Mouse (Mus musculus): ENCODE measurements around the gene Met.

Gene Met

GRCm38 (mm10) chr6:17463434-17464280 lies at the start of gene Met:
Gene Met (plus strand): TSS chr6:17463800.
- DNase-seq (ENCODE audit: low spot score) = no peak

GRCm38 (mm10) chr6:17418226-17418625 lies 45.4 kb upstream of the Met start:
- no peak for DNase-seq (ENCODE audit: low spot score)

DNA sequence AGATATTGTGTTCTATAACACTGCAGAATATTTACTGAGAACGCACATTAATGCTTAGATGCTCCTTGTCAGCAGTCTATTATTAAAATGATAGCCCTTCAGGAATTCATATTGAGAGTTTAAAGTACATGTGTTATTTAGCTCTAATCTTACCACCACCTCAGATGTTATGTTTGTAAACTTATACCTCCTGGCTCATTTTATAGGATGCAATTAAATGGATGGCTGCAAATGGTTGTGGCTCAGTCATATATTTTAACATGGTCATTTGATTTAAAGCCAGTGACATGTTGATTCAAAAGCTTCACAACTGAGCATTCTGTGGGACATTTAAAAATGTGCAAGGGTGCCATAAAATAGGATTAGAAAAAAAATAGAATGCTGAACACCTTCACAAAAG lies 41.2 kb upstream of the Met start:
- DNase-seq (ENCODE audit: low spot score) = no peak

- DNase-seq (ENCODE audit: low spot score) = no peak
Observed at GRCm38 (mm10) chr6:17429041-17429440, 34.6 kb upstream of the Met start.

DNA sequence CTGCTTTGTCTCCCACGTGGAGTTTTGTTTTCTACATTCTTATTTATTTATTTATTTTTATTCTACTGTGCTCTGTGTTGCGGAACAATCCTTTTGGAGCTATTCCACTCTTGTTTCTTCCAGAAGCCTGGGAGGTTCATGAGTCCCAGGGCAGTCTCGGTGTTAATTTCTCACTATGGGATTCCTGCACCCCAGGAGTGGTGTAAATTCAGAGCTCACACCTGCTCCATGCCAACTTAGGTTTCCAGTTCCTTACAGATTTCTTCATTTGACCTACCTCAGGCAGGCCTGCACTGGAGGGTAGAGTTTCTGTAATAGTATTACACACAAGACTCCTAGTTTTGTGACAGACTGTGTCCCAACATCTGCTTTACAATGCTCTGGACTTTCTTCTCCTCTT lies 34.0 kb upstream of the Met start:
- DNase-seq (ENCODE audit: low spot score) = no peak

- no peak for DNase-seq (ENCODE audit: low spot score)
Observed at GRCm38 (mm10) chr6:17443311-17443710, 20.3 kb upstream of the Met start.

DNA sequence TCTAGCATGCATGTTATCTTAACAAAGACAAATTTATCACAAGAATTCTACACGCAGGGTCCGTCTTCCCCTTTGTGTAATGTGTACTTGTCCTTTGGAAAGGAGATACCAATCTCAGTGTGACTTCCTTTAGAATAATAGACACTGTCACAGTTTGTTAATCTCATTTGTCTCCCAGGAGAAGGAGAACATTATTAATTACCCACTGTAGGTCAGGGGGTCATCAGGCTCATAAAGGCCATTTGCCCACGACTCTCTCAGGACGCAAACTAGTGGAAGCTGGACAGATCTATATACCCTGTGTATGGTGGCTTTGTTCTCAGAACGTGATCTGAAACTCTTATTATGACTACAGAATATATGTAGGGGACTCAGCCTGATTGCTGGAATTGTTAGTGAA lies 12.3 kb upstream of the Met start:
- DNase-seq (ENCODE audit: low spot score) = no peak

GRCm38 (mm10) chr6:17455116-17455515 lies 8.5 kb upstream of the Met start:
- no peak for DNase-seq (ENCODE audit: low spot score)

GRCm38 (mm10) chr6:17459561-17459960 lies 4.0 kb upstream of the Met start:
- no peak for DNase-seq (ENCODE audit: low spot score)

DNA sequence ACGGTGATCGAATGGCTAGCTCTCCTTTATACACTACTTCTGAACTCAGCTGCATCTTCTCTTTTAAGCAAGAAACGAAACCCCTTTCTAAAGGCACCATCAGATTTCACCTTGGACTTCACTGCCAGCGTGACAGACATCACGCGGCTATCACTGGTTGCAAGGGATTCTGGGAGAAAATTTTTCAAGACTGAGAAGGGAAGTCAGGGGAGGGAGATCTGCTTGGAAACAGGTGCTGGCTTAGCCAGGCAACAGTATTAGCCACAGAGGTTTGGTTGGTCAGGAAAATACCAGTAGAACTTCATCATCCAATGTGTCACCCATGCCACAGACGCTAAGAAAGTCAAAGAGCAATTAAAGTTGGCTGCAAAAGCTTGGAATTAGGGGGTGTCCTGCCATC lies 2.2 kb upstream of the Met start:
- DNase-seq (ENCODE audit: low spot score) = no peak

GRCm38 (mm10) chr6:17464281-17465025 lies 853 bp downstream of the Met start:
- DNase-seq (ENCODE audit: low spot score) = no peak

DNA sequence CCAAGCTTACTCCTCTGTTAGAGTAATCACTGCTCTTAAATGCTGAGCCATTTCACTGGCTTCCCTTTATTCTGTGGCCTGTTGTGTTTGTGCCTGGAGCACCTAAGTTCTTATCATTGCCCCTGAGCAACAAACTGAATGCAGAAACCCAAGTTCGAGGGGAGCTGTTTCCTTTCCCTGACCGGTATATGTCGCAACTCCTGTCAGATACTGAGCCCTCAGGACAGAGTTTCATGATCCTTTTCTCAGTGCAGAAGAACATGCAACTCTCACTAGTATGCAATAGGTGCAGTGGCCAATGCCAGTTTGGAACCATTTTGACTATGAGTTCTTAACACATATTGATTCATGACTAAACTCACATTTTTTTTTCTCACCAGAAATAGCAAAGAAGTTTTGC lies 2.9 kb downstream of the Met start:
- DNase-seq (ENCODE audit: low spot score) = no peak

DNA sequence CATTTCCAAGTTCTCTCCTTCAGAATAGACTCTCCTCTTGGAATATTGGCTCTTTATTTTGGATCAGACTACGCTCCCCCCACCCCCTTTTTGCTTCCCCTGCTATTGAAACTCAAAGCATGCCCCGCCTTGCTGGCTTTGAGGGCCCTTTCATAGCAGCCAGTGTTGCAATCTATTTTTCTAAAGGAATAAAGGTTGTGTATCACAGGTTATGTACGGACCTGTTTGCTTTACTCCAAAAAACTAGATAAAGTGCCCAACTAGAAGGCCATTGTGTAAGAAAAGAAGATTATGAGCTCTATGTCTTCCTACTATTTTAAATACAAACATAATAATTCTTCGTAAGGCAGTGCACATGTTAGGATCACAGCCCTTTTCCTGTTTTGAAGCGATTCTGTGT lies 5.4 kb downstream of the Met start:
- DNase-seq (ENCODE audit: low spot score) = no peak

DNA sequence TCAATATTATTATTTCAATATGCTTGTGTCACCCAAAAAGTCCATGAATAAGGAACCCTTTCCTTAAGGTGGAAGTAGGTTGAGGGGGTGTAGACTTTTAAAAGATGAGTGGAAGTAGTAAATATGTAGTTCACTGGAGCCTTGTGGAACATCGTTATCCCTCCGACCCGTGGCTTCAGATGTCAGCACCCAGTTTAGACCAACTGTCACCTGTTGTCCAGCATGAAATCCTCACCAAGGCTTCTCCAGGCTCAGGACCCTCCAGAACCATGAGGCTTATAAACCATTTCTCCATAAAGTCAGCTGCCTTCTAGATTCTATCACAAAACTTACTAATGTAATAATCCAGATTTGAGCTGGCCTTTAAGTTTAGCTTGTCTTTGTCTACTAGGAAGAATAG lies 9.5 kb downstream of the Met start:
- DNase-seq (ENCODE audit: low spot score) = no peak

DNA sequence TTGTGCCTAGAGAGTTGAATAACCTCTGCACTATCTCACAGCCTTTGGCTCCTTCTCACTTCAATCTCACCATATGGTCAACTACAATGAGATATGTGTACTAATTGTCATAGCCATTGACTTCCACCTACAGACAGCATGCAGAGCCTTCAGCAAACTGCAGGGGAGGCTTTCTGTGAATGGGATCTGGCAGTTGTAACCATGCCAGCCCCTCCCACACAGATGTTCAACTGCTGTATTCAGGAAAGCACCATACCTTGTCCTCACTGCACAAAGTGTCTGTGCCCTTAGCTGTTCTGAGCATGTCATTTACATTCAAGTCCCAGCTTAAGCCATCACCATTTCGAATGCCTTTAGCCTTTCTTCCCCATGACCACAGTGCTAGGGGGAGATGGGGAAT lies 14.2 kb downstream of the Met start:
- DNase-seq (ENCODE audit: low spot score) = no peak

DNA sequence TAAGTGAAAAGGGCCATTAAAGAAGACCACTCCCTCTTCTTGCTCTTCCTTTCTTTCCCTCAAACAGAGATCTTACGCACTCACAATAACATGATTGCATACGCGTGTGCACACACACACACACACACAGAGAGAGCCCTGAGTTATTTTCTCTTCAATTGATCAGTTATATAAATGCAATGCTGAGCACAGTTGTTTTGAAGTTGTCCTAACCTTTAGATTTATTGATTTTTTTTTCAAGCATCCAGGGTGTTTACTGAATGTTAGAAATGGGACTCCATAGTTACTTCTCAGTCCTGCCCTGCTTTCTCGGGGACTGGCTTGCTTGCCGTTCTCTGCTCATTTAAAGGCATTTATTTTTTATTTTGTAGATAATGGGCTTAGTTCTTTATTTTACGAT lies 14.7 kb downstream of the Met start:
- no peak for DNase-seq (ENCODE audit: low spot score)

DNA sequence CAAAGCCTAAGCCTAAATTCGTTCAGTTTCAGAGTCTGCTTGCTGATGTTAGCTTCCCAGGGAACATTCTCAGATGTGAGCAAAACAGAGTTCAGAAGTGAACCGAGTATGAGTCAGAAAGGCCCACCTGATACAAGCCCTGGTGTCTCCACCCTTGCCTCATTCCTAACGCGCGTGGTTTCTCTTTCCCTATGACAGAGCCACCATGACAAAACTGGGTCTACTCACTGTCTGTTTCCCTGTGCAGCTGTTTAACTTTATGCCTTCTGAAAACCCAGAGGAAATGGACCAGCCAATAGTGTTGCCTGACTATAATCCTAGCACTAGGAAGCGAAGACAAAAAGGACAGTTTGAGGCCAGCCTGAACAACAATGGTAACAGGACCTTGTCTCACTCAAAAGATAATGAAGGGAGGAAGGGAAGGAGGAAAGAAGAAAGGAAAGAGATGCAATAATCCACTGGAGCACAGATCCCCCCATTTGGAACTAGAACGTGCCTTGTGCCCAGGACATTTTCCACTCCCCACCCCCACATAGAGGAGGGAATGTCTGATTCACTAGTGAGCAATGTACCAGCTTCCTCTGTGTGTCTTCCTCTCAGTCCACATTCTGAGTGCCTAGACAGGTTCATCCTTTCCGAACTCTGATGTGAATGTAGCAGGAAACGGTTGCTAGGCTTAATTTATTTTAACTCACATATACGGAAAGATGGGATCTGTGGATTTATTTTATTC lies 15.4 kb downstream of the Met start:
- no peak for DNase-seq (ENCODE audit: low spot score)

- DNase-seq (ENCODE audit: low spot score) = no peak
Observed at GRCm38 (mm10) chr6:17481068-17481467, 17.5 kb downstream of the Met start.

- no peak for DNase-seq (ENCODE audit: low spot score)
Observed at GRCm38 (mm10) chr6:17485244-17485643, 21.6 kb downstream of the Met start.

GRCm38 (mm10) chr6:17485782-17486181 lies 22.2 kb downstream of the Met start:
- DNase-seq (ENCODE audit: low spot score) = no peak

GRCm38 (mm10) chr6:17488291-17488817 lies 24.8 kb downstream of the Met start:
- no peak for DNase-seq (ENCODE audit: low spot score)

- DNase-seq (ENCODE audit: low spot score) = no peak
Observed at GRCm38 (mm10) chr6:17490786-17491185, 27.2 kb downstream of the Met start.

DNA sequence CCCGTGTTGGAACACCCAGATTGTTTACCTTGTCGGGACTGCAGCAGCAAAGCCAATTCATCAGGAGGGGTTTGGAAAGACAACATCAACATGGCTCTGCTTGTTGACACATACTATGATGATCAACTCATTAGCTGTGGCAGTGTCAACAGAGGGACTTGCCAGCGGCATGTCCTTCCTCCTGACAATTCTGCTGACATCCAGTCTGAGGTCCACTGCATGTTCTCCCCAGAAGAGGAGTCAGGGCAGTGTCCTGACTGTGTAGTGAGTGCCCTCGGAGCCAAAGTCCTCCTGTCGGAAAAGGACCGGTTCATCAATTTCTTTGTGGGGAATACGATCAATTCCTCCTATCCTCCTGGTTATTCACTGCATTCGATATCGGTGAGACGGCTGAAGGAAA lies 27.9 kb downstream of the Met start:
- no peak for DNase-seq (ENCODE audit: low spot score)

Data from c-Kit-positive CD71-positive TER-119-positive erythroid progenitor cells, embryonic 14.5 days (primary cell).